Mouse (Mus musculus): ENCODE data around the gene Col18a1. TPM values are rescaled to one million over a fixed set of nuclear protein-coding genes. Genes with fewer than 3 reads are reported as not detected.

The Col18a1 gene
- polyA plus RNA-seq, 1 experiment from 2014 or later, result 51.2 TPM

GRCm38 (mm10) chr10:77091538-77092097, 74.7 kb downstream of the Col18a1 start:
- no peaks in the 10 kb centered on the region for H3K36me3 ChIP-seq (replicated peaks; ENCODE audit: control insufficient read depth, insufficient read depth)
- no peak overlapping the region for H3K4me3 ChIP-seq (replicated peaks; ENCODE audit: low read length)
- H3K4me2 ChIP-seq (replicated peaks), result no peak overlapping the region
- H3K9ac ChIP-seq, result no peak overlapping the region
- H3K27ac ChIP-seq, result no peak overlapping the region
- WGBS, result 85% methylated on average over 4 of the region's 4 CpGs
- H3K9me3 ChIP-seq (ENCODE audit: control insufficient read depth, low read length), result peaks cover 7% of the 10 kb centered on the region; the same call in 1 of the 2 replicates
- no peaks in the 10 kb centered on the region for H3K27me3 ChIP-seq (ENCODE audit: control insufficient read depth, insufficient read depth, low read length)
- DNase-seq (ENCODE audit: low spot score) (no peak), ATAC-seq (ENCODE audit: low FRiP score) (no peak)
- no peaks in the 10 kb centered on the region for H3K4me1 ChIP-seq (replicated peaks; ENCODE audit: control insufficient read depth, insufficient read depth, low read length)

GRCm38 (mm10) chr10:77090063-77090462, 76.3 kb downstream of the Col18a1 start:
- H3K36me3 ChIP-seq (replicated peaks; ENCODE audit: control insufficient read depth, insufficient read depth), result no peaks in the 10 kb centered on the region
- no peaks in the 10 kb centered on the region for H3K4me1 ChIP-seq (replicated peaks; ENCODE audit: control insufficient read depth, insufficient read depth, low read length)
- H3K4me2 ChIP-seq (replicated peaks), result no peak overlapping the region
- DNase-seq (ENCODE audit: low spot score) (no peak), ATAC-seq (ENCODE audit: low FRiP score) (no peak)
- no peak overlapping the region for H3K4me3 ChIP-seq (replicated peaks; ENCODE audit: low read length)
- H3K27me3 ChIP-seq (ENCODE audit: control insufficient read depth, insufficient read depth, low read length), result no peaks in the 10 kb centered on the region
- peaks cover 7% of the 10 kb centered on the region; the same call in 1 of the 2 replicates for H3K9me3 ChIP-seq (ENCODE audit: control insufficient read depth, low read length)
- 78% methylated on average over 5 of the region's 5 CpGs for WGBS
- no peak overlapping the region for H3K27ac ChIP-seq
- no peak overlapping the region for H3K9ac ChIP-seq

GRCm38 (mm10) chr10:77089336-77089735, 77.0 kb downstream of the Col18a1 start:
- ATAC-seq (ENCODE audit: low FRiP score) (no peak), DNase-seq (ENCODE audit: low spot score) (no peak)
- peaks cover 2% of the 10 kb centered on the region; the same call in 1 of the 2 replicates for H3K4me1 ChIP-seq (replicated peaks; ENCODE audit: control insufficient read depth, insufficient read depth, low read length)
- H3K4me2 ChIP-seq (replicated peaks), result no peak overlapping the region; the same call in 1 of the 2 replicates
- 40% methylated on average over 8 of the region's 8 CpGs for WGBS
- no peak overlapping the region for H3K9ac ChIP-seq
- H3K36me3 ChIP-seq (replicated peaks; ENCODE audit: control insufficient read depth, insufficient read depth), result no peaks in the 10 kb centered on the region
- no peak overlapping the region for H3K27ac ChIP-seq
- no peaks in the 10 kb centered on the region for H3K27me3 ChIP-seq (ENCODE audit: control insufficient read depth, insufficient read depth, low read length)
- H3K4me3 ChIP-seq (replicated peaks; ENCODE audit: low read length), result no peak overlapping the region
- H3K9me3 ChIP-seq (ENCODE audit: control insufficient read depth, low read length), result peaks cover 7% of the 10 kb centered on the region; the same call in 1 of the 2 replicates

- Histone ChIP-seq H3K36me3 (replicated peaks; ENCODE audit: control insufficient read depth, insufficient read depth) (no peaks in the 10 kb centered on the region), H3K4me1 (replicated peaks; ENCODE audit: control insufficient read depth, insufficient read depth, low read length) (peaks cover 4% of the 10 kb centered on the region; the same call in 1 of the 2 replicates), H3K27ac (no peak overlapping the region), H3K9me3 (ENCODE audit: control insufficient read depth, low read length) (no peaks in the 10 kb centered on the region), H3K27me3 (ENCODE audit: control insufficient read depth, insufficient read depth, low read length) (no peaks in the 10 kb centered on the region), H3K9ac (no peak overlapping the region), H3K4me3 (replicated peaks; ENCODE audit: low read length) (no peak overlapping the region), H3K4me2 (replicated peaks) (no peak overlapping the region)
- WGBS, result 95% methylated on average over 1 of the region's 1 CpGs
- DNase-seq (ENCODE audit: low spot score) (no peak), ATAC-seq (ENCODE audit: low FRiP score) (no peak)
These were observed 81.8 kb downstream of the Col18a1 start for GRCm38 (mm10) chr10:77084568-77084967.

GRCm38 (mm10) chr10:77082921-77083320, 83.4 kb downstream of the Col18a1 start:
- no peak for ATAC-seq (ENCODE audit: low FRiP score)
- H3K36me3 ChIP-seq (replicated peaks; ENCODE audit: control insufficient read depth, insufficient read depth), result no peaks in the 10 kb centered on the region
- 71% methylated on average over 5 of the region's 5 CpGs for WGBS
- no peak overlapping the region for H3K9ac ChIP-seq
- H3K4me3 ChIP-seq (replicated peaks; ENCODE audit: low read length), result no peak overlapping the region
- no peak overlapping the region for H3K27ac ChIP-seq
- DNase-seq (ENCODE audit: low spot score), result no peak
- H3K4me2 ChIP-seq (replicated peaks), result no peak overlapping the region
- peaks cover 4% of the 10 kb centered on the region; the same call in 1 of the 2 replicates for H3K4me1 ChIP-seq (replicated peaks; ENCODE audit: control insufficient read depth, insufficient read depth, low read length)
- H3K9me3 ChIP-seq (ENCODE audit: control insufficient read depth, low read length), result no peaks in the 10 kb centered on the region
- H3K27me3 ChIP-seq (ENCODE audit: control insufficient read depth, insufficient read depth, low read length), result no peaks in the 10 kb centered on the region

- 36% methylated on average over 3 of the region's 3 CpGs for WGBS
These were observed 83.9 kb downstream of the Col18a1 start for GRCm38 (mm10) chr10:77082453-77082852.

GRCm38 (mm10) chr10:77078961-77079360, 87.4 kb downstream of the Col18a1 start:
- ATAC-seq (ENCODE audit: low FRiP score), result no peak
- H3K36me3 ChIP-seq (replicated peaks; ENCODE audit: control insufficient read depth, insufficient read depth), result no peaks in the 10 kb centered on the region
- 87% methylated on average over 8 of the region's 8 CpGs for WGBS
- H3K4me1 ChIP-seq (replicated peaks; ENCODE audit: control insufficient read depth, insufficient read depth, low read length), result no peaks in the 10 kb centered on the region
- no peaks in the 10 kb centered on the region for H3K9me3 ChIP-seq (ENCODE audit: control insufficient read depth, low read length)
- no peak overlapping the region for H3K4me2 ChIP-seq (replicated peaks)
- H3K27me3 ChIP-seq (ENCODE audit: control insufficient read depth, insufficient read depth, low read length), result no peaks in the 10 kb centered on the region
- H3K9ac ChIP-seq, result no peak overlapping the region
- H3K4me3 ChIP-seq (replicated peaks; ENCODE audit: low read length), result no peak overlapping the region
- no peak for DNase-seq (ENCODE audit: low spot score)
- H3K27ac ChIP-seq, result no peak overlapping the region

More at GRCm38 (mm10) chr10:77082453-77082852, 83.9 kb downstream of the Col18a1 start:
- H3K36me3 ChIP-seq (replicated peaks; ENCODE audit: control insufficient read depth, insufficient read depth), result no peaks in the 10 kb centered on the region
- H3K4me2 ChIP-seq (replicated peaks), result no peak overlapping the region
- H3K4me1 ChIP-seq (replicated peaks; ENCODE audit: control insufficient read depth, insufficient read depth, low read length), result peaks cover 4% of the 10 kb centered on the region; the same call in 1 of the 2 replicates
- DNase-seq (ENCODE audit: low spot score) (peak; percentile 85), ATAC-seq (ENCODE audit: low FRiP score) (0 out of 2 replicates have a peak, but pooled peaks have one; percentile 53)
- no peaks in the 10 kb centered on the region for H3K27me3 ChIP-seq (ENCODE audit: control insufficient read depth, insufficient read depth, low read length)
- no peak overlapping the region for H3K4me3 ChIP-seq (replicated peaks; ENCODE audit: low read length)
- no peak overlapping the region for H3K27ac ChIP-seq
- no peak overlapping the region for H3K9ac ChIP-seq
- no peaks in the 10 kb centered on the region for H3K9me3 ChIP-seq (ENCODE audit: control insufficient read depth, low read length)

- H3K9me3 ChIP-seq (ENCODE audit: control insufficient read depth, low read length), result no peaks in the 10 kb centered on the region
- H3K9ac ChIP-seq, result no peak overlapping the region
- ATAC-seq (ENCODE audit: low FRiP score) (no peak), DNase-seq (ENCODE audit: low spot score) (no peak)
- H3K27me3 ChIP-seq (ENCODE audit: control insufficient read depth, insufficient read depth, low read length), result no peaks in the 10 kb centered on the region
- H3K4me1 ChIP-seq (replicated peaks; ENCODE audit: control insufficient read depth, insufficient read depth, low read length), result no peaks in the 10 kb centered on the region
- H3K36me3 ChIP-seq (replicated peaks; ENCODE audit: control insufficient read depth, insufficient read depth), result no peaks in the 10 kb centered on the region
- H3K27ac ChIP-seq, result no peak overlapping the region
- WGBS, result 97% methylated on average over 4 of the region's 4 CpGs
- no peak overlapping the region for H3K4me3 ChIP-seq (replicated peaks; ENCODE audit: low read length)
- no peak overlapping the region for H3K4me2 ChIP-seq (replicated peaks)
These were observed 87.9 kb downstream of the Col18a1 start for GRCm38 (mm10) chr10:77078456-77078855.

- 80% methylated on average over 4 of the region's 4 CpGs for WGBS
- Histone ChIP-seq H3K9ac (no peak overlapping the region), H3K9me3 (ENCODE audit: control insufficient read depth, low read length) (no peaks in the 10 kb centered on the region)
These were observed 91.9 kb downstream of the Col18a1 start for GRCm38 (mm10) chr10:77074276-77074974.

More at GRCm38 (mm10) chr10:77074276-77074974, 91.9 kb downstream of the Col18a1 start:
- Histone ChIP-seq H3K4me1 (replicated peaks; ENCODE audit: control insufficient read depth, insufficient read depth, low read length) (no peaks in the 10 kb centered on the region), H3K4me2 (replicated peaks) (no peak overlapping the region), H3K27ac (no peak overlapping the region), H3K4me3 (replicated peaks; ENCODE audit: low read length) (no peak overlapping the region), H3K36me3 (replicated peaks; ENCODE audit: control insufficient read depth, insufficient read depth) (no peaks in the 10 kb centered on the region), H3K27me3 (ENCODE audit: control insufficient read depth, insufficient read depth, low read length) (no peaks in the 10 kb centered on the region)
- DNase-seq (ENCODE audit: low spot score), result peak; percentile 35
- peak; percentile 61; the same call in 1 of the 2 replicates for ATAC-seq (ENCODE audit: low FRiP score)

Measured in hindbrain, embryonic 14.5 days (tissue).